Mouse (Mus musculus) layer of hippocampus, adult 2 months (tissue): ENCODE measurements around the gene Snrk. TPM values are rescaled to one million over a fixed set of nuclear protein-coding genes. Genes with fewer than 3 reads are reported as not detected.

ENCODE experiments used
- DNase-seq, 2 experiments: peaks; one replicate each; pipeline ENCODE4 v3.0.0; 2022; ENCODE audit warnings: low spot score in 2 of 2
- H3K27ac ChIP-seq: fragments of 200-600 bp; 2 replicates; pipeline ENCODE4 v1.8.1; 2022
- H3K4me3 ChIP-seq: fragments of 200-600 bp; 2 replicates; pipeline ENCODE4 v1.8.1; 2022; ENCODE audit warnings: mild to moderate bottlenecking
- CTCF ChIP-seq: fragments of 200-600 bp; conservative IDR thresholded peaks from 2 replicates; pipeline ENCODE4 v1.8.1; 2022; ENCODE audit warnings: antibody characterized with exemption, mild to moderate bottlenecking, moderate library complexity
- total RNA-seq, 2 experiments: library from RNA; stranded (reverse); gene quantifications; 2 replicates each; pipeline ENCODE4 v1.2.3; 2021

Gene Snrk
- total RNA-seq, 2 experiments from 2014 or later = 103 to 105 TPM

GRCm38 (mm10) chr9:122185061-122185460 is 68.0 kb downstream of the Snrk start:
- Histone ChIP-seq H3K27ac (peak overlapping the region; percentile 36; the same call in 1 of the 2 replicates), H3K4me3 (no peak overlapping the region)
- TF ChIP-seq CTCF = peak; percentile 91
- peak; percentile 63 to 80 for DNase-seq

- Histone ChIP-seq H3K27ac (peak overlapping the region; percentile 36; the same call in 1 of the 2 replicates), H3K4me3 (no peak overlapping the region)
- no peak for TF ChIP-seq CTCF
- no peak for DNase-seq
Observed at GRCm38 (mm10) chr9:122185953-122186352, 68.9 kb downstream of the Snrk start.

DNA sequence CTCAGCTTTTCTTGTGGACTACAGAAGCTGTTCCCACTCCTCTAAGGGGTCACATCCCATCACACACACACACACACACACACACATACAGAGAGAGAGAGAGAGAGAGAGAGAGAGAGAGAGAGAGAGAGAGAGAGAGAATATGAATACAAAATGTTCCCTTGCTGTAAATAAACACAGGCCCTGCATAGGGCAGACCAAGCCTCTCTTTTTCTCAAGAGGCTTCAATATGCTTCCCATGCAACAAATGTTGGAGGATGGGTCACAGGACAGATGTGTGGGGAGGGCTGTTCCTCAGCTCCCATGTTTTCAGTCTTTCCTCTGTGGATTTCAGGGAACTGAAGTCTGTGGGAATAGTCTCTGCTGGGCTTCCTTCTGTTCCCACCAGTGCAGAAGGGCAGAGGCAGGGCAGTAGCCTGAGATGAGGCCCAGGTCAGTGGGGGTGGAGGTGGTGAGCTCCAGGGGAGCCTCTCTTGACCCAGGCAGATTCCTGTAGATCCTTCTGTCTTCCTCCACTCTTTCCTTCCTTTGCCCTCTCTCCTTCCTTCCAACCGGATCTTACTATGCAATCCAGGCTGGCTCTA is 69.7 kb downstream of the Snrk start:
- Histone ChIP-seq H3K4me3 (no peak overlapping the region), H3K27ac (peak overlapping the region; percentile 48)
- TF ChIP-seq CTCF = no peak
- no peak for DNase-seq

GRCm38 (mm10) chr9:122187451-122187921 is 70.4 kb downstream of the Snrk start:
- DNase-seq = no peak
- Histone ChIP-seq H3K27ac (peak overlapping the region; percentile 48), H3K4me3 (no peak overlapping the region)
- TF ChIP-seq CTCF = no peak

- H3K4me3 ChIP-seq = no peak overlapping the region
- no peak for DNase-seq
- no peak overlapping the region for H3K27ac ChIP-seq
- TF ChIP-seq CTCF = peak; percentile 66
Observed at GRCm38 (mm10) chr9:122188724-122189123, 71.7 kb downstream of the Snrk start.

GRCm38 (mm10) chr9:122193361-122193760 is 76.3 kb downstream of the Snrk start:
- no peak overlapping the region for H3K27ac ChIP-seq
- DNase-seq = peak in 1 of 2 experiments; percentile 66

GRCm38 (mm10) chr9:122193823-122194222 is 76.8 kb downstream of the Snrk start:
- no peak for TF ChIP-seq CTCF
- no peak overlapping the region for H3K27ac ChIP-seq

More at GRCm38 (mm10) chr9:122193361-122193760, 76.3 kb downstream of the Snrk start:
- no peak overlapping the region for H3K4me3 ChIP-seq
- no peak for TF ChIP-seq CTCF

DNA sequence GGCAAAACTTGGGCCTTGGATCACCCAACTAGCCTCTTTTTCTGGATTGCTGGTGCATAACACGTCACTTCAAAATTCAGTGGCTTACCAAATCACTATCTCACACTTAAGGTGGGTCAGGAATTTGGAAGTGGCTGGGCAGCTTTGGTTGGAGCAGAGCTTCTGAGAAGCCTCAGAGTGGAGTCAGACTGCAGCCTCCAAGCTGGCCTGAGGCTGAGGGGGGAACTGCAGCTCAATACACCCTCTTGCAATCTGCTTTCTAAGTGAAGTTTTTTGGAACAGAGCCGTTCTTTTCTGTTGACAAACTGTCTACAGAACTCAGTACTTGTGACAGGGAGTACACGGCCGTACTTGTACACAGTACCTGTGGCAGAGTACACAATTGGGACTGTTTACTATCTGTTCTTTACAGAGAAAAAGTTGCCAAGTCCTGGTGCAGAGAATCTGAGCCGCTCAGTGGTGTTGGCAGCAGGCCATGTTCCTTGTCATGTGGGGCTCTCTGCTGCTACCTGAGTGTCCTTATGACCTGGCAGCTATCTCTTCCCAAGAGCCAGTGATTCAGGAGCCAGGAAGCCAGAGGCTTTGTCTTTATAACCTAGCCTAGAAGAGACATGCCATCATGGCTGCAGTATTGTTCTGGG is 78.1 kb downstream of the Snrk start:
- no peak for DNase-seq
- H3K27ac ChIP-seq = 0 out of 2 replicates have a peak overlapping the region, but pooled peaks have one; percentile 7
- H3K4me3 ChIP-seq = no peak overlapping the region
- peak; percentile 57 for TF ChIP-seq CTCF

More at GRCm38 (mm10) chr9:122193823-122194222, 76.8 kb downstream of the Snrk start:
- DNase-seq = no peak
- H3K4me3 ChIP-seq = no peak overlapping the region

GRCm38 (mm10) chr9:122197021-122197420 is 80.0 kb downstream of the Snrk start:
- Histone ChIP-seq H3K4me3 (no peak overlapping the region), H3K27ac (no peak overlapping the region)
- no peak for DNase-seq
- TF ChIP-seq CTCF = no peak

DNA sequence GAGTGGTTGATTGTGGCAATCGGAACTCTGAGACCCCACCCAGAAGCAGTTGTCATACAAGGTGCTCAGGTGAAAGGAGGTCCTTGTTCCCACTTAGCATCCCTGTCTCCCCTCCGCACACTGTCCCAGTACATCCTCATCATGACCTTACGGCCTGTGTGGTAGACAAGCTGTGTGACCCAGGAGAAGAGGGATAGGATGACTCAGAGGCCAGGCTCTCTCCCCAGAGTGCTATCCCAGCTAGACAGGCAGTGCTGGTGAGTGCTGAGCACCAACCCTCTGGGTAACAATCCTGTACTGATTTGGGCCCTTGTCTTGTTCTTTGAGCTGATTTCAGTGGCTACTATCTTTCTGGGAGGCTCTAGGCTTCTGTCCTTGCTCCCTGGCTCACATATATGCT is 81.6 kb downstream of the Snrk start:
- TF ChIP-seq CTCF = no peak
- no peak for DNase-seq
- H3K4me3 ChIP-seq = no peak overlapping the region
- H3K27ac ChIP-seq = no peak overlapping the region

- DNase-seq = peak in 1 of 2 experiments; percentile 53
- TF ChIP-seq CTCF = peak; percentile 74
Observed at GRCm38 (mm10) chr9:122199253-122199652, 82.2 kb downstream of the Snrk start.

DNA sequence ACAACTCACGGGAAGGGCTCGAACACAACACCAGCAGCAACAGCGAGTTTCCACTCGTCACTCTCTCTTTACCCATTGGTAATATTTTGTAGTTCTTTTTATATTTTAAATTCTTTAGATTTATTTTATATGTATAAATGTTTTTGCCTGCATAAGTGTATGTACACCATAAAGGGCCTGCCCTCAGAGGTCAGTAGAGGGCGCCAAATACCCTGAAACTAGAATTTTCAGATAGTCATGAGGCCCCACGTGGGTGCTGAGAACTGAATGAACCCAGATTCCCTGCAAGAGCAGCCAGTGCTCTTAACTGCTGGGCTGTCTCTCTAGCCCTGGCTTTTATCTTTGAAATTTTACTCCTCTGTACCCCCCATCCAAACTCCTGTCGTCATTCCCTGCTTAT is 87.4 kb downstream of the Snrk start:
- Histone ChIP-seq H3K27ac (no peak overlapping the region), H3K4me3 (no peak overlapping the region)
- peak; percentile 60 for TF ChIP-seq CTCF
- DNase-seq = no peak

More at GRCm38 (mm10) chr9:122199253-122199652, 82.2 kb downstream of the Snrk start:
- Histone ChIP-seq H3K27ac (no peak overlapping the region), H3K4me3 (no peak overlapping the region)

GRCm38 (mm10) chr9:122205543-122206200 is 88.6 kb downstream of the Snrk start:
- Histone ChIP-seq H3K27ac (no peak overlapping the region), H3K4me3 (no peak overlapping the region)
- DNase-seq = no peak
- no peak for TF ChIP-seq CTCF
